Mouse (Mus musculus) T-helper 1 cell (primary cell): Measurements from ENCODE around the gene Flt3.

Experiments used
- in situ Hi-C: fragments of 300-600 bp; cut with MboI, MseI; formaldehyde crosslinking; loops from one replicate; pipeline ENCODE4 v1.15.1; 2025; ENCODE audit warnings: high pct_unique_total_duplicates

The Flt3 gene

DNA sequence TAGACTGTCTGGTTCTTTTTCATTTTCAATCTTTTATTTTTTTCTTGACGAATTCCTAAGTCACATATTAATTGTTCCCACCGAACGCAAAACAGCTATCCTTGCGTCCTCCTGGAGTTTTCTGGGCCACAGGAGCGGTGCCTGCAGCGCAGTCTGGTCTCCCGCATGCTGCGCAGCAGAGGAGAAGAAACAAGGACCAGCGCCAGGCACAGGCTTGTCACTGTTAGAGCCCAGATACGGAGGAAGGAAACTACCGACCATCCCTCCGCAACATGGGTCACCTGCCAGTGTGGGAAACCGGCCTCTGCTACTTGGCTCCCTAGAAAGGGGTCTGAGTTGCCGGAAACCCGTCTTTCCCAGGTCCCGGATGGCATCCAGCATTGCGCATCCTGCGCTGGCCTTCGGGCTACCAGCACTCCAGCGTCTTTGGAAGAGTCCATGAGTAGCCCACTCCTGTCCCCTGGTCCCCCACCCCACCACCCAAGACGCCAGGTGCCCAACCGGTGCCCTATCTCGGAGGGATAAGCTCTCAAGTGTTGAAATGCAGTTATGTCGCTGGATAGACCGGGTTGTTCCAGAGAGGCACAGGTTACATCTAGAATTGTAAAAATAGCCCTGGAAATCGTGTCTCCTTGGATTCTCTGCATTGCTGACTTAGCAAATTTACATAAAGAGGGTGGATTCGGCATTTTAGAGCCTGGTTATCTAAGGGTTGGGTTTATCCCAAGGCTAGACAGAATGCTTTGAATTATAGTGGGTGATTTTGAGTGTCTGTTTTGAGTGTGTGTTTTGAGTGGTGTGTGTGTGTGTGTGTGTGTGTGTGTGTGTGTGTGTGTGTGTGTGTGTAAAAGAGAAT lies 87.2 kb downstream of the Flt3 start:
- in situ Hi-C loops: loop anchor here (10.0 kb wide), 1 partner anchor 638 kb away; no protein-coding TSS in a partner anchor

DNA sequence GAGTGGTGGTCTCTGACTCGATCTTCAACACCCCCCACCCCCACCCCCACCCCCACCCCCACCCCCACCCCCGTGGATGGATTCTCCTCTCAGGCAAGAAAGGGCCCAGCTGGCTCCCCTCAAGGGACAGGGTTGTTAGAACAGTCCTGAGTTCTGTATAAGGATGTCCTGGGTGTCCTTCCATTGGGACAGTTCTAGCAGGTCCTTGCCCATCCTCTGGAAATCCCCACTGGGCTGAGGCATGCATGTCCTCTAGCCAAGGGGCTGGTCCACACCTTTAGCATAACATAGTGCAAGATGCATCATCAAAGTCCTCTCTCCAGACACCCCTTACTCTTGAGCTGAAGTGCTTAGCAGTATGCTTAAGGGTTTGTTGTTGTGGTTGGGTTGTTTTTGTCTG lies 90.5 kb downstream of the Flt3 start:
- in situ Hi-C loops: loop anchor here (10.0 kb wide), 1 partner anchor 635 kb away; no protein-coding TSS in a partner anchor

- in situ Hi-C loops: no loop called here
Observed at GRCm38 (mm10) chr5:147308451-147308850, 91.8 kb downstream of the Flt3 start.

- in situ Hi-C loops: no loop called here
Observed at GRCm38 (mm10) chr5:147307398-147307785, 92.9 kb downstream of the Flt3 start.

DNA sequence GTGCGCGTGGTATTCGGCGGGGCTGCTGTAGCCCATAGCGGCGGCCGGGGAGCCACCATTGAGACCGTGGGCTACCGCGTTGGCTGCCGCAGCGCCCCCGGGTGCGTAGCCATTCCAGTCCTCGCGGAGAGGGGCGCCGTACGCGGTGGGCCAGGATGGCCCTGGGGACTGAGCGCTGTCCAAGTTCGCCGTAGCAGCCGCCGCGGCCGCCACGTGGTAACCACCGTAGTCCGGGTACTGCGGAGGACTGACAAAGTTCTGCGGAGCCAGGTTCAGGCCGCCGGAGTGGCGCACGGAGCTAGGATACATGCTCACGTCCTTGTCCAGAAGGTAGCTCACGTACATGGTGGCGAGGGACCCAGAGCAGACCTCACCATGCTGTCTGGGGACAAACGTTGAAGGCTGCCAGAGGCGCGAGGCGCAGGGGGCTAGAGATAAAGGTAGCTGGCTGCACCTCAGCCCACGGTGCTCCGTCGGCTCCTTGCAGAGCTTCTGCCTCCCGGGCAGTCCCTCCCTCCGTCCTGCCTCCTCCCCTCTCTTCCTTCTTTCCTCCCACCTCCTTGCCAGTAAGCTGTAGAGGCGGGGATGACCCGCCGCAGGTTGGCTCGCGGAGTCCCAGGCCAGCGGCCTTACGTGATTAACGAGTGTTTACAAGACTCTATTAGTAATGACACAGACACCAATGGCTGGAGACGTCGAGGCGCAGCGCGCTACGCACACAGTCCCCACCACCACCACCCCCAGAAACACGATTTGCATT lies 93.5 kb downstream of the Flt3 start, which contains the start of gene Cdx2:
Cdx2 (minus strand) TSS at position 633 of the 760 bp plus-strand sequence.
- in situ Hi-C loops: no loop called here

GRCm38 (mm10) chr5:147305856-147306637 lies 94.2 kb downstream of the Flt3 start:
- in situ Hi-C loops: no loop called here

DNA sequence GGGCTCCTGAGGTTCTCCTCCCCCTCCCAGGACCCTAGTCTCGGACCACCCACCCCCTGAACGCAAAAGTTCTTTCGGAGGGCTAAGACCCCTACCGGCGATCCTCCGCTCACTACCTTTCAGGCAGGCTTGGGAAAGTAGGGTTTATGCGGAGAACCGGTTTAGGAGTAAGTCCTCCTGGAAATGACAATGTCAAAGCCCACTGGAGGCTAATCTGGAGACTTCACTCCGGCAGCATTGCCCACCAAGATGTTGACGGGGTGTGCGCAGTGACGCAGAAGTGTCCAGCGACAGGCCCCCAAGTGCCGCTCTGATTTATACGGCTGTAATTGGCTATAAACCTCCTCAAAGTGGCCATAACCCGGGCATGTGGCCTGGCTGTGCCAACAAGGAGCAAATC lies 95.1 kb downstream of the Flt3 start:
- in situ Hi-C loops: no loop called here

DNA sequence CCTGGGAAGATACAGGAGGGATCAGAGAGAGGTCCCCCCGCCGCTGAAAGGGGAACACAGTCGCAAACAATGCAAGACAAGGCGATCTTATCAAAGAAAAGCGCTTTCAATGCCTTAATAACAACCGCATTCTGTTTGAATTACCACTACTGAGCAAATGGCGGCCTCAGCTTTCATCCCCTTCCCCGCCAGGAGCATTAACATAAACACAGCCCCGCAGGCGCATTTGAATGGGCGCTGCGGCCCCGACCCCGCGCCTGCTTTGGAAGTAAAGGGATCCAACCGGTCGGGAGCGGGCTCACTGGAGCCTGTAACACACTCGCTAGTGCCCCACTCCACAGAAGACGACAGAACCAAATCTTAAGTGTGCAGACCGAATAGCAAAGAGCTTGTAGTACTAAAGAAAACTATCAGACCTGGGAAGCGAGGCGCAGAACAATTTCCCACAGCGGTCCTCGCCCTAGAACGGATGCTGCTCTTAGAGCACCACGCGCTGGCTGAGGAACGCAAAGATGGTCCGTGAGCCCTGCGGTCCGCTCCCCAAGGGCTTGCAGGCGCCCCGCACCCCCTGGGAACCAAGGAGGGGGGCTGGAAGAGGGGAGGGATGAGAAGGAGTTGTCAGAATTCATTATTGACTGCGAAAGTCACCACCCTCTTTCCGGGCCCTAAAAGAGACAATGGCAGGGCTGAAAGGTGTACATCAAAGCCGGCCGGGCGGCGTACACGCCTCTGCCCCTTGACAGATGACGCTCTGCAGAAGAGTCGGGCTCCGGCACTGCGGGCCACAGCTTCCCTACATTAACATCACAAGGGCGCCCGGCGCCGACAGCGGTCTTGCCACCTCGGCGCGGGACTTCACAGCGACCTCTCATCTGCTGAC lies 95.8 kb downstream of the Flt3 start:
- in situ Hi-C loops: no loop called here

GRCm38 (mm10) chr5:147302746-147303400 lies 97.4 kb downstream of the Flt3 start:
- in situ Hi-C loops: no loop called here

DNA sequence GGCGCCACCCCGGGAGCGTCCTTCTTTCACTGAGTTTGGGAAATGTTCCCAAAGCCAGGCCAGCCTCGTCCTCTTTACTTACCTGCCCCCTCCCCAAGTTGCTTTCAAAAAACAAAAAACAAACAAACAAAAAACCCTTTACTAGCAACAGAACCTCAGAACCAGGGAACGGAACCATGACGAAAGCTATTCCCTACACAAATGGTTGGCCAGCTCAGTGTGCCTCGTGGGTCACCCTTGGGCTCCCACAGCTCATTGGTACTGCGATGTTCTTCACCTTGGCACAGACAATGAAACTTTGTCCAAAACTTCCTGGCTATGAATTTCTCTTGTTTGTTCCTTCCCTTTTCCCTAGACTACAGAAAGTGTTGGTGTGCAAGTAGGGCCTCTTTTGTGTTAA lies 98.1 kb downstream of the Flt3 start:
- in situ Hi-C loops: no loop called here

DNA sequence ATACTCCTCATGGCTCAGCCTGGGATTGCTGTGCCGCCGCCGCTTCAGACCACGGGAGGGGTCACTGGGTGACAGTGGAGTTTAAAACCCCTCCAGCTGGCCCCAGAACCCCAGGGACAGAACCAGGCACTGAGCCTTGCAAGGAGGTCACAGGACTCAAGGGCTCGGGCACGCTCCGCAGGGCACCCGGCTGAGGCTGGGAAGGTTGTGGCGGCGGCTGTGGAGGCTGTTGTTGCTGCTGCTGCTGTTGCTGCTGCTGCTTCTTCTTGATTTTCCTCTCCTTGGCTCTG lies 98.6 kb downstream of the Flt3 start:
- in situ Hi-C loops: no loop called here

- in situ Hi-C loops: no loop called here
Observed at GRCm38 (mm10) chr5:147300917-147301780, 99.1 kb downstream of the Flt3 start.

GRCm38 (mm10) chr5:147300001-147300363 lies 100.3 kb downstream of the Flt3 start:
- in situ Hi-C loops: no loop called here

GRCm38 (mm10) chr5:147299255-147300000 lies 100.9 kb downstream of the Flt3 start:
- in situ Hi-C loops: no loop called here

DNA sequence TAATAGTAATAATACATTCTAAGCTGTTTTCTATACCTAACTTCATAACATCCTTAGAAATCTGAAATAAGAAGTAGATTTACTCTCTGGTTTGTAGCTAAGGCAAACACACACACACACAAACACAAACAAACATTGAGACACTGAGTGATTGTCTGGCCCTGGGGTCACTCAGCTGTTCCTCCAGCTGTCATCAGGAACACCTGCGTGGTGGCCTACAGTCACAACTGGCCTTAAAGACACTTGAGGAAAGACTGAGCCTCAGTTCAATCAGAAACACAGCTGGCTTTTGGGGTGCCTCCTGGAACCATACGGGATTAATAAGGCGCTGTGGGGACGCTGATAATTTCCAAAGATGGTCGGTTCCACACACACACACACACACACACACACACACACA lies 103.0 kb downstream of the Flt3 start:
- in situ Hi-C loops: no loop called here

- in situ Hi-C loops: no loop called here
Observed at GRCm38 (mm10) chr5:147294121-147294520, 106.2 kb downstream of the Flt3 start.

DNA sequence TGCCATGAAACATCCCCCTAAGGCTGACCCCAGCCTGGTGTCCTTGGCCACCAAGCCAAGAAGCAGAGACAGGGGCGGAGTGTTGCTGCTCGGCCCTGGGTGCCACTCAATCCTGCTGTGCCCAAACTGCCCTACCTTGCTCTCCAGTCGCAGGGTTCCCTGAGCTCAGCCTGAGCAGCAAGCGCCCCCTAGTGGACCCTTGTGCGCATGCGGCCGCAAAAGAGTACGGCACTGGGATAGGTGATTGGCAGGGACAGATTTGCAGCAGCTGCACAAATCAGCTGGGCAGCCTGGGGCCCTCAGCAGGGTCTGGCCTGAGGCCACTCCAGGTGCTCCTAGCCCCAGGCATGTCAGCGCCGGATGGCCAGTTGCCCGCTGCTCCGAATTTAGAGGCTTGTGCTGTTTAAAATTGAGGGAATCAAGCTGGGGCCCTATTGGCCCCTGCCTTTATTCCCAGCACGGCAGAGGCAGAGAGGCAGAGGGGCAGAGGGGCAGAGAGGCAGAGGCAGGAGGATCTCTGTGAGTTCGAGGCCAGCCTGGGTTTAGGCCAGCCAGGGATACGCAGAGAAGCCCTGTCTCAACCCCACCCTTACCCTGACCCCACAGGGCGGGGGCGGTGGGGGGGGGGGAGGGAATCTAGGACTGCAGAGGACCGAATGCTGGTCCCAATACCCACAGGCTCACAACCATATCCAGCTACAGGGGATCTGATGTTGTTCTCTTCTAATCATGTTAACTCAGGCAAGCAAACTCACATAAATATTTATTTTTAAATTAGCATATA lies 107.0 kb downstream of the Flt3 start:
- in situ Hi-C loops: no loop called here

DNA sequence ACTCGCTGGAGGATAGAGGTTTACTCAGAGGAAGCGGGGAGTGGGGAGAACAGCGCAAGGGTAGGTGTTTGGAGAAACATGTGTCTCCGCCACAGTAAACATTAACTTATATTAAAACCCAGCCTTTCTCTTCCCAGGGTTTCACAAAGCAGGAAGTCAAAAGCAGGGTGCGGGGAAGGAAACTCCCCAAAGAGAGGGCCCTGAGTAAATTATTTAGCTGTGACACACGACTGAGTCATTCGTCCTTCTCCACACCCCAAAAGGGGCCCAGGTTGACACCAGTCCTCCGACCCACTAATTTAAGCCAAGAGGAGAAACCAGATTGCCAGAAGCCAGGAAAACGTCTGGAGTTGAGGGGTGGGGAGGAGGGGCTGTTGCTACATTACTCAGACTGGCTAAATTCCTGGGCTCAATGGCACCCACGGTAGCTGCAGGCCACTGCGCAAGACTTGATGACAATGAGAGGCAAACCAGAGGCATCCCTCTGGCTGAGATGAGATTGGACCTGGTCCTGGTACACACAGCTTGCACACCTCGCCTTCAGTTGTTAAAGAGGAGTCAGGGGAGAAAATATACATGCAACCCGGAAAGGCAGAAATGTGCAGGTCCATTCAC lies 107.7 kb downstream of the Flt3 start:
- in situ Hi-C loops: no loop called here
